Mouse (Mus musculus) CD4-positive naive resting alpha-beta T cell, adult 57 days (primary cell): ENCODE measurements around the gene Olfr1301. TPM values are rescaled to one million over a fixed set of nuclear protein-coding genes. Genes with fewer than 3 reads are reported as not detected.

Experiments used
- total RNA-seq: library from RNA; stranded (reverse); gene quantifications from one replicate; pipeline ENCODE4 v1.2.4, GENCODE M21; 2023

The Olfr1301 gene
- not detected for total RNA-seq

GRCm38 (mm10) chr2:111750706-111751105 is at the start of gene Olfr1301:
Gene Olfr1301 (plus strand): TSS chr2:111751006.

GRCm38 (mm10) chr2:111777129-111777528 is 26.3 kb downstream of the Olfr1301 start, which contains the start of gene Olfr1302:
Gene Olfr1302 (plus strand): TSS chr2:111777429.

Other genes with a start within 250 kb of the Olfr1301 start
- gene Olfr1293-ps, start 225.8 kb upstream of the Olfr1301 start, total RNA-seq, result not detected
- not detected for gene Olfr1294, start 210.7 kb upstream of the Olfr1301 start, total RNA-seq
- gene Olfr1295, start 181.3 kb upstream of the Olfr1301 start, total RNA-seq, result not detected
- gene Olfr1297, start 124.5 kb upstream of the Olfr1301 start, total RNA-seq, result not detected
- not detected for gene Olfr1298, start 101.8 kb upstream of the Olfr1301 start, total RNA-seq
- not detected for gene Olfr1299, start 89.6 kb upstream of the Olfr1301 start, total RNA-seq
- gene Olfr1302, start 26.4 kb downstream of the Olfr1301 start, total RNA-seq, result not detected
- gene Olfr1303, start 69.3 kb downstream of the Olfr1301 start, total RNA-seq, result not detected
- gene Olfr1305, start 126.1 kb downstream of the Olfr1301 start, total RNA-seq, result not detected
- not detected for gene Olfr1306, start 165.3 kb downstream of the Olfr1301 start, total RNA-seq
- 0.12 TPM for gene Olfr1307, start 198.4 kb downstream of the Olfr1301 start, total RNA-seq
- gene Olfr1308, start 213.9 kb downstream of the Olfr1301 start, total RNA-seq, result not detected
- gene Olfr1309, start 239.3 kb downstream of the Olfr1301 start, total RNA-seq, result not detected